Mouse (Mus musculus): ENCODE results near the gene Bach2. TPM values are rescaled to one million over a fixed set of nuclear protein-coding genes. Genes with fewer than 3 reads are reported as not detected.

Bach2 gene
- polyA plus RNA-seq, 1 experiment from 2014 or later = 4.4 TPM

DNA sequence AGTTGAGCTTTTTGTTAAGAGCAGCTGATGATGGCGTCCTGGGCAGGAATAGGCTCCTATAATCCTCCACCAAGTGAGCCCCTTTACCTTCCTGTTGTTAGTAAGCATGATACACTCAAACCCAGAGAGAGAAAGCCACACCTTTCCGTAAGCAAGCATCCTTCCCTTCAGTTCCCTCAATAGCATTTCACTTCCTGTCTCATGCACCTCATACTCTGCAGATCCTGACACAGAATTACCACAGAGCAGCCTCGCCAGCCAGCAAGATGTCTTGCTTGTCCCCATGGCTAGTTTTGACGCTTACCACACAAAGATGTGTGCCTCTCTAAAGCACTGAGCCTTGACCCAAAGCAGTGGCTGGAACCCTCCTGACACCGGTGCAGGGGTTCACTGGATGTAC lies 348.9 kb downstream of the Bach2 start:
- TF ChIP-seq CTCF (IDR thresholded peaks at IDR 0.05) = no peak
- DNase-seq (ENCODE audit: low read depth, low spot score) (no peak), ATAC-seq (no peak)
- in situ Hi-C loops (cut with MboI; ENCODE audit: low pct_unique_long_range_greater_than_20kb) = loop anchor here (5.0 kb wide), 1 partner anchor 530 kb away; no protein-coding TSS in a partner anchor
- no peaks in the 10 kb centered on the region for H3K27me3 ChIP-seq
- ChIA-PET CTCF (interaction anchor here (1.0 to 1.8 kb wide), 3 partner anchors 11 to 535 kb away, joined by 3 to 5 read pairs (median 3); no protein-coding TSS in a partner anchor), POLR2A (no interaction called here)

GRCm38 (mm10) chr4:32588237-32588636 lies 349.6 kb downstream of the Bach2 start:
- TF ChIP-seq CTCF (IDR thresholded peaks at IDR 0.05) = no peak
- ATAC-seq = no peak
- ChIA-PET CTCF (no interaction called here), POLR2A (no interaction called here)
- DNase-seq (ENCODE audit: low read depth, low spot score) = no peak
- in situ Hi-C loops (cut with MboI; ENCODE audit: low pct_unique_long_range_greater_than_20kb) = loop anchor here (5.0 kb wide), 1 partner anchor 529 kb away; no protein-coding TSS in a partner anchor
- H3K27me3 ChIP-seq = no peaks in the 10 kb centered on the region

DNA sequence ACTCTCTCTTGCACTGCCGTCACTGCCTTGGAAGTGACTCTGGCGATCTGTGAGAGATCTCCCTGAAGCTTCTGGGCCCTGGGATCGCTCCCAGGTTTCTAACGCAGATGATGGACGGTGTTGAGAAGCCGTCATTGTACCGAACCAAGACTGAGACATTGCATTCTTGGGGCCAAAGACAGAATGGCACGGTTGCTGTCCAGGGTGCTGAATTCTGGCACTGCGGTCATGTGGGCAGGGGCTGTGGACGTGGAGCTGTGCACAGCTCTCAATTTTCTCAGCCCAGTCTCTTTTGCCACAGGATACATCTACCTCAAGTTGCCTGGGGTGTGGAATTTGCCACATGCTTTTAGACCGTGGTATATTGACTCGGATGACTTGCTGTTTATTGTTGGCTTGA lies 362.5 kb downstream of the Bach2 start:
- ChIA-PET POLR2A (interaction anchor here (0.5 kb wide), 1 partner anchor 1383 kb away, joined by 3 read pairs; no protein-coding TSS in a partner anchor), CTCF (no interaction called here)
- DNase-seq (ENCODE audit: low read depth, low spot score) = no peak
- H3K27me3 ChIP-seq = no peaks in the 10 kb centered on the region
- in situ Hi-C loops (cut with MboI; ENCODE audit: low pct_unique_long_range_greater_than_20kb) = loop anchor here (25.0 kb wide), 1 partner anchor 411 kb away; no protein-coding TSS in a partner anchor
- no peak for TF ChIP-seq CTCF (IDR thresholded peaks at IDR 0.05)
- no peak for ATAC-seq

- in situ Hi-C loops (cut with MboI; ENCODE audit: low pct_unique_long_range_greater_than_20kb) = loop anchor here (25.0 kb wide), 1 partner anchor 410 kb away; no protein-coding TSS in a partner anchor
- peaks cover 5% of the 10 kb centered on the region for H3K27me3 ChIP-seq
- POLR2A ChIA-PET = no interaction called here
- CTCF ChIA-PET = no interaction called here
- no peak for TF ChIP-seq CTCF (IDR thresholded peaks at IDR 0.05)
- DNase-seq (ENCODE audit: low read depth, low spot score) (no peak), ATAC-seq (no peak)
Observed at GRCm38 (mm10) chr4:32602660-32603059, 364.1 kb downstream of the Bach2 start, which contains the start of gene Gja10. TSS of gene Gja10 (minus strand) at chr4:32602760.

GRCm38 (mm10) chr4:32615034-32615881 lies 376.7 kb downstream of the Bach2 start, which contains the start of gene Casp8ap2:
TSS of gene Casp8ap2 (plus strand) at chr4:32615451.
- in situ Hi-C loops (cut with MboI; ENCODE audit: low pct_unique_long_range_greater_than_20kb) = loop anchor here (25.0 kb wide), 1 partner anchor 397 kb away; no protein-coding TSS in a partner anchor
- peak; percentile 94 for DNase-seq (ENCODE audit: low read depth, low spot score)
- ChIA-PET CTCF (interaction anchor here (1.2 to 1.4 kb wide), 2 partner anchors 41 to 559 kb away, joined by 3 read pairs; partner anchors contain the start of gene Mdn1), POLR2A (interaction anchor here (0.8 kb wide), 1 partner anchor 42 kb away, joined by 4 read pairs; the partner anchor contains the start of gene Mdn1)
- peak; percentile 100 for ATAC-seq
- H3K27me3 ChIP-seq = no peaks in the 10 kb centered on the region
- TF ChIP-seq CTCF (IDR thresholded peaks at IDR 0.05) = no peak

DNA sequence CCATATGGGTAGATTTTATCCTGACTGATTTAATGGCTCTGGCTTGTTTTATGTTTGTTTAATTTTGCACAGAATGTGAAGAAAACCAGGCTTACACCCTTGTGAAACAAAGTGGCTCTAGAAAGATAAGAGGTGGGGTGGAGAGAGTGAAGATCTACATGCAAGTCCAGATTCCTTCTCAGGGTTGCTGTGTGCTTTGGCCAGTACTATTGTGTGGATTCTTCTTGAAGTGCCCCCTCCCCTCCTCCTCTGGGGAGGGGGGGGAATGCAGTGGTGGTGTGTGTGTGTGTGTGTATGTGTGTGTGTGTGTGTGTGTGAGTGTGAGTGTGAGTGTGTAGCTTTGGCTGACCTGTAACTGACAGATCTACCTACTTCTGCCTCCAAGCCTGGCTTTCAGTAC lies 383.0 kb downstream of the Bach2 start:
- DNase-seq (ENCODE audit: low read depth, low spot score) (no peak), ATAC-seq (no peak)
- ChIA-PET POLR2A (no interaction called here), CTCF (no interaction called here)
- in situ Hi-C loops (cut with MboI; ENCODE audit: low pct_unique_long_range_greater_than_20kb) = loop anchor here (25.0 kb wide), 1 partner anchor 391 kb away; no protein-coding TSS in a partner anchor
- H3K27me3 ChIP-seq = no peaks in the 10 kb centered on the region
- TF ChIP-seq CTCF (IDR thresholded peaks at IDR 0.05) = no peak

All from Patski (cell line).